Mouse (Mus musculus) frontal cortex, postnatal 36 days (tissue): ENCODE results near the gene Zfp831.

ENCODE experiments used
- DNase-seq, 2 experiments: peaks; one replicate each; pipeline ENCODE4 v3.0.0; 2022; ENCODE audit warnings: low spot score in 2 of 2

The Zfp831 gene

DNA sequence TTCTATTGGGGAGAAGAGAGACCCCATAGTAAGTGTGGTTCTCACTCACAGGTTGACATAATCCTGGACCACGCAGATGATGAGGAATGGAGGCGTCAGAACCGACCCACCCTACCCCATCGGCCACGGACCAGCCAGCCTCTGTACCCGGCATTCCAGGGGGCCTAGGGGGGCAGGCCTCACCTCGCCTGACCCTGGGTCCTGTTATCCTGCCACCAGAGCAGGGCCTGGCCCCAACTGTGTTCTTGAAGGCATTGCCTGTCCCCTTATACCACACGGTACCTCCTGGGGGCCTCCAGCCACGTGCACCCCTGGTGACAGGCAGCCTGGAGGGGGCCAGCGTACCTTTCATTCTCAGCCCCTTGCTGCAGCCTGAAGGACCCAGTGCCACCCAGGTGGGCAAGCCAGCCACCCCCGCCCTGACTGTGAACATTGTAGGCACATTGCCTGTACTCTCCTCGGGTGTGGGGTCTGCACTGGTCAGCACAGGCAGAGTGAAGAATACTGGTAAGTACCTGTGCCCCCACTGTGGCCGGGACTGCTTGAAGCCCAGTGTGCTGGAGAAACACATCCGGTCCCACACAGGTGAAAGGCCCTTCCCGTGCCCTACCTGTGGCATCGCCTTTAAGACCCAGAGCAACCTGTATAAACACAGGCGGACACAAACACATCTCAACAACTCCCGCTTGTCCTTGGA is at the start of gene Zfp831:
TSS of gene Zfp831 (plus strand) at position 87 of the 697 bp plus-strand sequence.
- no peak for DNase-seq

DNA sequence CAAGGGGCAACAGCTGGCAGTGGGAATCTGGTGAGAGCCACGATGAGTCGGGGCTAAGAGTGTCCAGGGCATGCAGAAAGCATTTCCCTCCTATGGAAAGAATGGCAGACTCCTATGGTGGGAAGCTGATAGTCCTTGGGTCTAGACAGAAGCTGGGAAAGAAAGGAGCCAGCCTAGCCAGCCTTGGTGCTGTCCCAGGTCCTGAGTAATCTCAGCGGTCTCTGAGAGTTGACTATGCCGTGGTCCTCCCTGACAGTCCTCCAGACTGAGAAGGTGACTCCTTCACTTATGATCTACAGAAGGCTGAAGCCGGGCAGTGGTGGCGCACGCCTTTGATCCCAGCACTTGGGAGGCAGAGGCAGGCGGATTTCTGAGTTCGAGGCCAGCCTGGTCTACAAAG is 48.4 kb upstream of the Zfp831 start:
- no peak for DNase-seq

DNA sequence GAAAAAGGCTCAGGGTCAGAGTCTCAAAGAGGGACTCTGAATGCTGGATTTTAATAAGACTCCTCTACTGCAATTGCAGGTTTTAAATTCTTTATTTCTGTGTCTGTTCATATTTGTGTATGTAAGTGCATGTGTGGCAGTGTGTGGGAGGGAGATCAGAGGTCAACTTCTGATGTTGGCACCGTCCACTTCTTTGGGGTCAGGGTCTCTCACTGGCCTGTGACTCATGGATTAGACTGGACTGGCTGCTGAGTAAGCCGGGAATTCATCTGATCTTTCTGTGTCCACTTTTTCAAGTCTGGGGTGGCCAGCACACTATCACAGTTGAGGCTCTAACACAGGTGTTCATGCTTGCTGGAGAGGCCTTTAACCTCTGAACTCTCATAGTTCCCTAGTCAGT is 47.7 kb upstream of the Zfp831 start:
- DNase-seq: no peak

DNA sequence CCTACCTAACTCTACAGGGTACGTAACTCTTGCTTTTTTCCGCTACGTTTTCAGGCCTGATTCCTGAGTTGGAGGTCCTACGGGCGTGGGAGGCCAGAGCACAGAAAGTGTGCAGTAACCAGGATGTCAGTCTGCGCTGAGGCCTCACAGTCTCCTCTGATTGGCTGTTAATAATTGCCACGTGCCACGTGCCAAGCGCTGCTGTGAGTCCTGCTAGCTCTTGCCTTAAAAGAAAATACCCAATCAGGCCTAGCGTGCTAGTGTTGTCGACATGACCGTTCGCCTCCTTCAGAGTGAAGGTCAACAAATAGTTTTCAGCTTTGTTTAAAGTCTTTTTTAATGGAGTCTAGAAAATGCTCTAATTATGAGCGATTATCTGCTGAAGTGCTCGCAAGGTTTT is 46.9 kb upstream of the Zfp831 start:
- DNase-seq: no peak

DNA sequence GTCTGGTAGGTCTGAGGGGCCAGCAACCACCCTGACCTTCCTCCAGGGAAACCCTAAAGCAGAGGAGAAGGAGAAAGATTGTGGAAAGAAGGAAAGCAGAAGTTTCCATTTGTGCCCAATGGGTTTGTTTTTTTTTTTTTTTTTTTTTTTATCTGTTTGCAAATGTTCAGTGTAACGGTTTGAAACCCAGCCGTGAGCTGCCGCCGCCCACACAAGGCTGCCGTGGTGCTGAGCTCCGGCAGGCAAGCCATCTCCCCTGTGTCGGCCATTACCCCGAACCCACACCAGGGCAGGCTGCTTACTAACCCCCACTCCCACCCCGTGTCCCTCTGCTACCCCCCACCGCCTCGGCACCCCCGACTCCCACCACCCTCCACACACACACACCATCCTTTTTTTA is 44.9 kb upstream of the Zfp831 start:
- DNase-seq: peak; percentile 47 to 51

DNA sequence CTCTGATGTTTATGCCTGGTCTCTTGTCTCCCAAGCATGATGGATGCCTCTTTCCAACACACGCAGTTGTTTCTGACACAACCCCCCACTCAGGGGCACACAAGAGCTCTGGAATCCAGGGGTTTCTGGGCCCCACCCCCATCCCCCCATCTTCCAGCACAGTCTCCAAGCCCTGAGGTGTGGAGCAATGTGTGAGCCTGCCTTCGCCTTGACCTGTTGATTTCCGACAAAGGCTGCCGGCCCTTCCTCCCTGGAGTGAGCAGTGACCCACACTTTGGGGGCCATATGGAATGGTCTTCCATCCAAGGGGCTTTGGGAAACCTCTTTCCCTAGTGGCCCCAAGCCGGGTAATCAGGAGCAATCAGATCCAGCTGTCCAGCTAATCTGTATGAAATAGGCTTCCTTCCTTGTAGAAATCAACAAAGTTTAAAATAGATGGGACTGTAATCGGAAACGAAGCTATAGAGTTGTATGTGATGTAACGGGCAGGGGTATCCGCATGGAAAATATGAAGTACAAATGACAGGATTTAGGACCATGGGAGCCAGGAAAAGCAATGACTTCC is 44.2 kb upstream of the Zfp831 start:
- DNase-seq: peak in 1 of 2 experiments; percentile 13

DNA sequence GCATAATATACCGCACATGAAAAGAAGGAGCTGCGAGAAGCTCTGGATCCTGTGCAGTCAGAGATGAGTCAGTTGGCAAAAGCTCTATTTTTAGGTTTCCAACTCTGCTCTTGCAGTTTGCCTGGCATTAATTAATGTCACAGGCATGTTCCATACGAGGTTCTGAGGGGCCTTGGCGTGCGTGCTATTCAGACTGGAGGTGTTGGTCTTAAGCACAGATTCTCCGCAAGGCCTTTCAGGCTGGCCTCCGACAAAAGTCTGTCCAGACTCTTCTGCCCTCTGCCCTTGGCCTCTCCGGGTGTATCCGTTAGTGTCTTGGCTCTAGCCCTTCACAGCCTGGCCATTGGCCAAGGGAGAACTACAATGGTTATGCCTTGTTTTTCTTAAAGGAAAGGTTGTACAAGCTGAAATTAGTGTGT is 43.5 kb upstream of the Zfp831 start:
- peak; percentile 44 to 61 for DNase-seq

DNA sequence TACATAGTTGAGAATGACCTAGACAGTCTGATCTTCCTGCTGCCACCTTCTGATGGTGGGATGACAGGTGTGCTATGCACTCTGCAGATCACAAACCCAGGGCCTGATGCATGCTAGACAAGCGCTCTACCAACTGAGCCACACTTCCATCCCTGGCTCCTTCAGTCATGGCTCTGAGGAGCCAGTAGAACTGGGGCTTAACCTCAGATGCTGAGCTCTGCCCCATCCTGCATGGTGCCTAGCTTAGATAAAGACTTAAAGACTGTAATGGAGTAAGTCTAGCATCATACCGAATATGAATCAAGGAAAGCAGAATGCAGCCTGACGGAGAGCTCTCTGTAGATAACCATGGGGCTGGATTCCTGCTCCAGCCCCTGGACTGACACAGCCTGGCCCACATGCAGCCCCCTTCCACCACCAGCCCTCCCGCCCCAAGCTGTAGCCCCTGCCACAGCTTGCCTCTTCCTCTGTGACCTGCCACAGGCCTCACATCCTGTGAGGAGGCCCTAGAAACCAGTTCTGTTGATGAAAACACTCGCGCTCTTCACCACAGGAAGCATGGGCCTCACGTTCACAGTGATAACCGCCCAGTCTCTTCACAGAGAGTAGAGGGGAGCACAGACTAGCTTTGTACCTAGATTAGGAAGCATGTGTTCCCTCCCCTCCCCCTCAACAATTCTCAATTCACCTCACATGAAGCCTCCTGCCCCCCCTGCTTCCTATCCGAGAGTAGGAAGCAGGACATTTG is 41.2 kb upstream of the Zfp831 start:
- no peak for DNase-seq

DNA sequence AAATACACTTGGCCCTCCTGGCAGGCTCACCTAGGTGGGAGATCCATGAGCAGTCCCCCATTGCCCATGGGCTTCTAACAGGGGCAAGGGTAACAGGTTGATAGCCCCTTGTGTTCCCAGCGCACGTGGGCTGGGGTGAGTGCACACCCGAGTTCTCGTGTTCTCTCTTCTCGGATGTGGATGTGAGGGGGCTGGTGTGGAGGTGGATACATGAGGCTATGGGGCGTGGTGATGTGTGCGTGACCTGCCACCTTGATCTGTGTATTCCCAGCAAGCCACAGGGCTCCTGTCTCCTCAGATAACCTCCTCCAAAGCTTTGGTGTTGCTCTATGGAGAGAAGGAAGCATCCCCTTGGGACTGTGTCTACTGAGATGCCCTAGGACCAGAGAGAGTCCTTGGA is 40.0 kb upstream of the Zfp831 start:
- no peak for DNase-seq

DNA sequence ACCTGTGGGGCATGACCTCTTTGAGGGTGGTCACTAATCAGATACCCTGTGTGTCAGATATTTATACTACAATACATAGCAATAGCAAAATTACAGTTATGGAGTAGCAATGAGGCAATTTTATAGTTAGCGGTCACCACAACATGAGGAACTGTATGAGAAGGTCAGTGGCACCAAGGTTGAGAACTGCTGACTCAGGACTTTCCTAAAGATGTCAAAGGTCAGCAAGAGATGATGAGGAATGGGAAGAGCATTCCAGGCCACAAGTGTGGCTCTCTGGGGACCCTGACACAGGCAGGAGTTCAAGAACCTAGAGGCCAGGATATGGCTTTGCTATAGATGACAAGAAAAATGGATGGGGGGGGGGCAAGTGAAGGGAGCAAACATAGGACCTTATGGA is 38.3 kb upstream of the Zfp831 start:
- no peak for DNase-seq

DNA sequence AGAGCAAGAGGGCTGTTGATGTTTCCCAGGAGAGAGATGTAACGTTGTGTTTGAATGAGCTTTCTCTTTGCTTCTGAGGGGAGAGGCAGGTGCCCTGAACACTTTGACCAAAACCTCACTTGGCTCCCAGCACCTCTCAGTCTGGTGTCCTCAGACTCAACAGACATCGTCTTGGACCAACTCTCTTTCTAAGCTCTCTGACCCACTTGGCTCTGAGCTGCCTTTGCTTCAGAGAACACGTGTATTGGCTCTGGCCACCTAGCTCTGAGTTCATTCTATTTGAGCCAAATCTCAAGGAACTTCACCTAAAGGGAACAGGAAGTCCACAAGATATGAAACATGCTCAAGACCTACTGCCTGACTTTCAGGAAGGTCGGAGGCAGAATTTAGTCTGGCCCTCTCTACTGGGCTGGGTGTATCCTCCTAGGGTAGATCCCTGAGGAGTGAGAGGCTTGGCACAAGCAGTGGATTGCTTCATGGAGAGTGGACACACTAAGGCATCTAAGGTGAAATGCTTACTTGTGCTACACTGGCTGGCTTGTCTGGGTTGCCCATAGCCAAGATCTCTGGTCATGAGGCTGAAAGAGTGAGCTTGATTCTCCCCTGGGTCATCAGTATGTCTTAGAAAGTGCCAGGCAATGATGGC is 37.8 kb upstream of the Zfp831 start:
- no peak for DNase-seq

DNA sequence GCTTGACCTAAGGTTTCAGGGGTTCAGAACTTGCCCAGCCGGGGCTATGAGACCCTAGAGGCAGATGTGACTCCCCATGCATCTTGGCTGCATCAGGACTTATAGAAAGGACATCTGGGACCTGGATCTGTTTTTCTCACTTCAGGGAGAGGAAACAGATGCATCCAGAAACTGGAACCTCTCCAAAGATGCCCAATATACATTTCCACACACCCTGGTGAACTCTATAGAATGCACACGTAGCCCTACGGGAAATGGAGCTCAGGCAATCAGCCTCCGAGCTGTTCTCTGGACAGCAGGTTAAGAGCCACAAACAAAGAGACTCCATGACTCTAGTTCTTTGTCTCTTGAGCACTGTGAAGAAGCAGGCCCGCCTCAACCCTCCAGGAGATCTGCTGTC is 37.0 kb upstream of the Zfp831 start:
- no peak for DNase-seq

DNA sequence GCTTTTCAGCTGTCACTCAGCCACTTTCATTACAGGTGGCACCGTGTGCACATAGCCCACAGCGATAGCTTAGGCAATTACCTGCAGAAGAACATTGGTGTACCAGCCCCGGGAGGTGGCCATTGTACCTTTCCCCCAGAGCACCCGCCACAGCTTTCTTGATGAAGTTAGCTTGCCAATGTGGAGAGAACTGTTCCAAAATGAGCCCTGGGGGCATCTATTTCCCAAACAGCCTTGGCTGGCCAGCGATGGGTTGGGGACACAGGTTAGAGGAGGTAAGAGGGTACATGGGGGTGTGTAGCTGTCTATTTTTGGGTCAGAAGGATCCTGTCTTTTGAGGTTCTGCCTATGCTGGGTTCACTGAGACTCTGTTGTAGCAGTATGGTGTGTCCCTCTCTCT is 33.4 kb upstream of the Zfp831 start:
- no peak for DNase-seq

DNA sequence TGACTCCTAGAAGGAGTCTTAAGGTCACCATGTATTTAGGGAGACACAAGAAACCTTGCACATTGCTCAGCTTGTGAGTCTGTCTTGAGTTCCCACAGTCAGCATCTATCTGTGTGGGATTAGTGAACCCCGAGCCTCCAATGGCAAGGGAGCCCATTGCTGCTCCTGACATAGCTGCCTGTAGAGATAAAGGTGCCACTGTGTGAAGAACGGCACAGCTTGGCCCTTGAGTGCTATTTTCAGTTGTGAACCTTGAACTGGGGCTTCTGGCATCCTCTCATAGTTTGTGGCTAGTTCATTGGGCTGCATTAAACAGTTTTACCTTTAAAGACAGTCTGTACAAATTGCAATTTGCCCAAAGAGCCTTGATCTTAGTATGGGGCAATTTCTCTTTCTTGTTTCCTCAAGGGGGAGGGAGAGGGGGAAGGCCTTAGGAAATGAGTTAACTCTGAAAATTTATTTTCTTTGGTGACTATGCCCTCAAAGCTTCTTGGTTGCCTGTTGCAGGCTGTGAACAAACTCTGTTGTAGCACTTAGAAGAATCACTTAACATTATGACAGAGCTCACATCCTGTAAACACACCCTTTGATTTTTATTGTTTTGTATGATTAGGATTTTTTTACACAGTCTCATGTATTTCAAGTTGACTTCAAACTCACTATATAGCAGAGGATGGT is 30.8 kb upstream of the Zfp831 start:
- no peak for DNase-seq

DNA sequence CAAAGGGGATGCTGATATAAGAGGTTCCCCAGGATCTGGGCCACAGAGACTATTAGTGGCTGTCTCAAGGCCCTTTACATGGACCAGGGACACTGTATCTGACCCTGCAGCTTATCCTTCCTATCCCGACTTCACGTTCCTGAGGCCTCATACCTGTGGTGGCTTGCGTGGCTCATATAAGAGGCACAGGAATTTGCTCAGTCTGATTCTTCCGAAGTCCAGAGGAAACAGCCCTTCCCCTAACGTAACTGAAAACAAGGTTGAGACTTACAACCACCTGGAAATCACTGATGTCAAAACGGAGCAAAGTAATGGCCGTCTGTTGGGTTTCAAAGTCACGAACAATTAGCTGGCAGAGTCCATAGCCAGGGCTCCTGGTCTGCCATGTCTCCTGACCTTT is 30.1 kb upstream of the Zfp831 start:
- DNase-seq: no peak

DNA sequence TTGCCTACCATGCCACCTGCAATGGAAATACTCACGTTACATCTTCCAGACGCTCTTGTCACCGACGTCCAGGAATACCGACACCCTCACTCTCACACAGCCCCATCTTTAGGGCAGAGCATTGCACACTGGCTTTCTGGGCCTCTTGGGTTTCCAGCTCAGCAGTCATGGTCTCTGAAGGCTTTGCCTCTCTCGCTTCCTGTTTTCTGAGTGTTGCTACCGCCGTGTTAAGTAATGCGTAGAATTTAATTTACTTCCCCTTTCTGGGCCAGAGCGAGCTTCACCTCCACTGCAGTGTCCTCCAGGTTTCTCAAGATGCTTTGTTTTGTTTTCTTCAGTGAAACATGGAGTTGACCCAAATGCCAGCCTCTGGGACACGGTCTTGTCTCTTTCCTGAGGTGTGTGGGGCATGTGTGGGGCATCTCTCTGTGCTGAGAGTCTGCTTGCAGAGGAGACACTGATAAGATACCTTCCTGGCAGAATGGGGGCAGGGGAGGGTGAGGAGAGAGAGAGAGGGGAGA is 29.4 kb upstream of the Zfp831 start:
- DNase-seq: no peak

DNA sequence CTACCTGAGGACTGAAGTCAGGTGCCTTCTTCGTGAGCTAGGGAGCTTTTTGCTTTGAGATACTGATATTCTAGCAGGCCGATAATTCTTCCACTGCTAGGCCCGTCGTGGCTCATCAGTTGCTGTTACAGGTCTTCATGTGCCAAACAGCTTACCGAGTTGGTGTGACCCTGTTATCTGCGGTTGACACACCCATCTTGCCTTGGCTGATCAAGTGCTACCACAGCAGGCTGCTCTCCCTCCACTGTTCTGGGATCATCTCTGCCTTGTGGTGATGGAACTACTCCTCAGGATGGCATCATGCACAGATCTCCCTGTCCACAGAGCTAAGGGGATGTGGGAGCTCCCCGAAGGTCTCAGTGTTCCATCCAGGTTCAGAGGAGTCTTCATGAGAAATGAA is 21.5 kb upstream of the Zfp831 start:
- no peak for DNase-seq

DNA sequence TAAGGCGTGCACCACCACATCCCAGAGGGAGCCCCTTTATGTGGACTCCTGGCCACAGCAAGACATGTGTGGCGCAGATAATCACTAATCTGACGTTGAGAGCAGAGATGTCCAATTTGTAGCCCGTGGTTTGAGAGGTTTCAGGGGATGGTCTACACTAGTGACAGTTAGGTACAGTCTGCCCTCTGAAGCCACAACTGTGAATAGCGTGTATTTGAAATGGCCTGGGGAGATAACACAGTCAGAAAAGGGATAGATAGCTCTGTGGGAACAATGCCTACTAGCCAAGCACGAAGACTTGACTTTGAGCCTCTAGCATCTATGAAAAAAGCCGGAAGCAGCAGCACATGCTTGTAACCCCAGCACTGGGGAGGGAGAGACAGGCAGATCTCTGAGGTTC is 18.9 kb upstream of the Zfp831 start:
- DNase-seq: no peak

DNA sequence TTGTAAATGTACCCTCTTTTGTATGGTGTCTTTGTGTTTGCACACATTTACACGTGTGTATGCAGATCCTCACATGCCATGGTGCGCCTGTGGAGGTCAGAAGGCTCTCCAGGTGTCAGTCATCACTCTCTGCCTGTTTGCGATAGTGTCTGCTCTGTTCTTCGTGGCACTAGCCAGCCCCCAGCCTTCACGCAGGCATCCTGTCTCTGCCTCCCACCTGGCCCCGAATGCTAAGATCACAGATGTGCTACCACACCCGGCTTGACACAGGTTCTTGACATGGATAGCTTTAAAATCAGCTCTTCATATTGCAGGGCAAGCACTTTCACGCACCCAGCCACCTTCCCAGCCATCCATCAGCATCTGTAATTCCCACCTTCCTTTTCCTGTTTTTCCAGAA is 16.3 kb upstream of the Zfp831 start:
- no peak for DNase-seq

DNA sequence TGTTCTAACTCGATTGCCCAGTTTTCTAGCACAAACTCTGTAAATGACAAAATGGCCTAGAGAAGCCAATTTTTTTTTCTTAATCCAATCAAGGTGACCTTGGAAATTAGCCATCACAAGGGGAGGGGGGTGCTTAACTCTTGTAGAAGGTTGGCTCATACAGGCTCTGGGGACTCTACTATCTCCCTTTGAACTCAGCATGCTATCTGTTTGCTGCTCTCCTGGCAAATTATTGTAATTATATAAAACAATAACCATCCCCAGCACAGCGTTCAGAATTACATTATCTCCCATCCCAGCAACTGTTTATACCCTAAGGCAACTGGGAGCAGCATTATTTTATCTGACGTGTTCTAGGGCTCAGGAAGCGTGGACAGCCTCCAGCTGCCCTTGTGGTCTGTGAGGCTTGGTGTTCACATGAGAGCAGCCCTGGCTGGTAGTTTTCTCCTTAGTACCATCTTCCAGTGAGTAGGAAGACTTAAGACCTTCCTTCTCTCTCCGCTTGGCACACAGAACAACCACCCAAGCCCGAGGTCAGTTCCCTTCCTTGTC is 14.0 kb upstream of the Zfp831 start:
- DNase-seq: no peak

DNA sequence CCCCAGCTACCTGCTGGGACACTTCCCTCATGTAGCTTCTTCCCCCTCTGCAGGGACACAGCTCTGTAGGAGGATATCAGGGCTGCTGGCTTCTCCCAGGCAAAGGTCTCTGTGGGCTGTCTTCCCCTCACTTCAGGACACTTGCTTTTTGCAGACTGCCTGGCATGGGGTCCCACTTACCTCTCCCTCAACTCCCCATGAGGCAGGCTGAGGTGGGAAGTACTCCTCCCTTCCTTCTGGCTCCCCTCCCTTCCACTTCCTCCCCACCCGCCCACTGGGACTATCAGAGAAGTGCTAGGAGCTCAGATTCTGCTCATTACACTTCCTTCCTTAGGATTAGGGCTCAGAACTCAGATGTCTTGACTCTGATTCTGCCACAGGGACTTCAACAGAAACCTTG is 6.6 kb upstream of the Zfp831 start:
- DNase-seq: peak in 1 of 2 experiments; percentile 14

DNA sequence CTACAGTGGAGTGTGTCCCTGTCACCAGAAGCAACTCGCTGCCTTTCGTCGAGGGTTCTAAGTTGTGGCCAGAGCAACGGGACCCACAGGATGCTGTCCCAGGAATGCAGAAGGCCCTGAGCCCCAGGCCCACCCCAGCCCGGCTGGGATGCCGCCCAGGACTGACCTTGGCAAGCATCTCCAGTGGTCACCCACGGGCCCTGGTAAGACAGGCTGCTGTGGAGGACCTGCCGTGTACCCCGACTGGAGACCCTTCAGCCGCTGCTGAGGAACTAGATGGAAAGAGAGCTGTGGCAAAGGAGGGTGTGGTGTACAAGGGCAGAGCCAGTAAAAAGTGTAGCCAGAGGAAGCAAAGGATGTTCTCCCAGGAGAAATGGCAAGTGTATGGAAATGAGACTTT is 1.6 kb downstream of the Zfp831 start:
- DNase-seq: no peak
